Mouse (Mus musculus) CH12.LX (cell line): ENCODE measurements around the gene Gmpr. TPM values are rescaled to one million over a fixed set of nuclear protein-coding genes. Genes with fewer than 3 reads are reported as not detected.

Source experiments
- DNase-seq: peaks from one replicate; pipeline ENCODE4 v3.0.0-alpha.2; 2013; ENCODE audit errors: extremely low read depth
- H3K27ac ChIP-seq: 2 replicates; pipeline ENCODE4 v1.5.1; 2012; ENCODE audit warnings: low read depth, mild to moderate bottlenecking, control low read depth, moderate library complexity; ENCODE audit not compliant: insufficient read depth
- H3K27me3 ChIP-seq: replicated peaks from 2 replicates; pipeline ENCODE3; 2012; ENCODE audit warnings: inconsistent platforms
- H3K36me3 ChIP-seq, 2 experiments: replicated peaks in 1 of 2; 2 replicates each; pipeline versions ENCODE3 to v1.6.1; 2012; ENCODE audit warnings: inconsistent platforms in 1 of 2, low read length in 1 of 2, mild to moderate bottlenecking in 1 of 2, mixed read lengths in 1 of 2, moderate library complexity in 1 of 2; ENCODE audit not compliant: control insufficient read depth in 1 of 2, insufficient read depth in 1 of 2
- H3K4me1 ChIP-seq, 2 experiments: 2 replicates each; pipeline ENCODE4 v1.6.1; 2012; ENCODE audit warnings: inconsistent platforms in 1 of 2, moderate library complexity in 1 of 2; ENCODE audit not compliant: insufficient read depth in 2 of 2, control insufficient read depth in 1 of 2
- H3K4me2 ChIP-seq: 2 replicates; pipeline ENCODE4 v1.6.1; 2012; ENCODE audit warnings: low read depth, mild to moderate bottlenecking, control low read depth; ENCODE audit not compliant: poor library complexity, insufficient read depth, severe bottlenecking
- H3K4me3 ChIP-seq, 3 experiments: fragments of 150-350 bp in 1 of 3; sonication (generic) in 1 of 3; replicated peaks in 1 of 3; 2 replicates each; pipeline versions ENCODE3 to v1.5.1; 2011 to 2012; ENCODE audit warnings: low read depth in 2 of 3, low read length in 2 of 3, mild to moderate bottlenecking in 2 of 3, moderate library complexity in 2 of 3, control low read depth in 1 of 3, improper control_type of control experiment in 1 of 3, inconsistent platforms in 1 of 3, mixed read lengths in 1 of 3; ENCODE audit not compliant: poor library complexity in 1 of 3
- H3K79me2 ChIP-seq: replicated peaks from 2 replicates; pipeline ENCODE4 v1.6.1; 2012; ENCODE audit warnings: mild to moderate bottlenecking, moderate library complexity; ENCODE audit not compliant: control insufficient read depth, poor library complexity, insufficient read depth, severe bottlenecking; ENCODE audit errors: extremely low read depth
- H3K9ac ChIP-seq: 2 replicates; pipeline ENCODE4 v1.6.1; 2012; ENCODE audit warnings: low read depth, mild to moderate bottlenecking, control low read depth, moderate library complexity; ENCODE audit not compliant: insufficient read depth
- H3K9me3 ChIP-seq: replicated peaks from 2 replicates; pipeline ENCODE3; 2012; ENCODE audit warnings: low read length, inconsistent platforms, mixed read lengths
- BHLHE40 ChIP-seq: IDR thresholded peaks from 2 replicates; pipeline ENCODE4 v1.6.1; 2011; ENCODE audit warnings: mild to moderate bottlenecking, low read depth, low read length, improper control_type of control experiment
- CHD1 ChIP-seq: IDR thresholded peaks from 2 replicates; pipeline ENCODE4 v1.6.1; 2012; ENCODE audit warnings: low read depth, low read length, improper control_type of control experiment, inconsistent platforms
- CTCF ChIP-seq, 2 experiments: IDR thresholded peaks in 1 of 2; conservative IDR thresholded peaks in 1 of 2; 2 replicates each; pipeline ENCODE4 v1.5.1; 2011 to 2012; ENCODE audit warnings: low read depth in 2 of 2, low read length in 2 of 2, improper control_type of control experiment in 1 of 2, inconsistent platforms in 1 of 2, mild to moderate bottlenecking in 1 of 2, moderate library complexity in 1 of 2
- E2F4 ChIP-seq: IDR thresholded peaks from 2 replicates; pipeline ENCODE4 v1.6.1; 2011; ENCODE audit warnings: low read depth, low read length, improper control_type of control experiment; ENCODE audit not compliant: insufficient replicate concordance
- ELF1 ChIP-seq: IDR thresholded peaks from 2 replicates; pipeline ENCODE4 v1.6.1; 2014; ENCODE audit warnings: low read depth, mild to moderate bottlenecking, inconsistent platforms, low read length, improper control_type of control experiment
- ETS1 ChIP-seq: conservative IDR thresholded peaks from 2 replicates; pipeline ENCODE4 v1.6.1; 2012; ENCODE audit warnings: low read depth, mild to moderate bottlenecking, inconsistent platforms, low read length, improper control_type of control experiment, moderate library complexity
- JUN ChIP-seq: IDR thresholded peaks from 2 replicates; pipeline ENCODE4 v1.6.1; 2011; ENCODE audit warnings: low read depth, mild to moderate bottlenecking, low read length, improper control_type of control experiment, moderate library complexity; ENCODE audit not compliant: insufficient read depth
- JUND ChIP-seq: conservative IDR thresholded peaks from 2 replicates; pipeline ENCODE4 v1.6.1; 2011; ENCODE audit warnings: low read depth, low read length, improper control_type of control experiment
- KAT2A ChIP-seq: IDR thresholded peaks from 2 replicates; pipeline ENCODE4 v1.6.1; 2012; ENCODE audit warnings: low read length, improper control_type of control experiment, inconsistent platforms; ENCODE audit not compliant: insufficient replicate concordance
- MAX ChIP-seq: IDR thresholded peaks from 2 replicates; pipeline ENCODE4 v1.6.1; 2011; ENCODE audit warnings: low read length, improper control_type of control experiment
- RAD21 ChIP-seq: IDR thresholded peaks from 2 replicates; pipeline ENCODE4 v1.6.1; 2011; ENCODE audit warnings: low read depth, mild to moderate bottlenecking, low read length, improper control_type of control experiment, moderate library complexity
- USF2 ChIP-seq: conservative IDR thresholded peaks from 2 replicates; pipeline ENCODE4 v1.6.1; 2011; ENCODE audit warnings: low read depth, low read length, improper control_type of control experiment
- ZKSCAN1 ChIP-seq: IDR thresholded peaks from 2 replicates; pipeline ENCODE4 v1.6.1; 2012; ENCODE audit warnings: low read depth, inconsistent platforms, low read length, improper control_type of control experiment, borderline replicate concordance
- dilution Hi-C: fragments of 300-500 bp; cut with MboI; formaldehyde crosslinking; loops from 2 replicates; pipeline ENCODE4 v1.14.3; 2020; ENCODE audit warnings: low sequenced_read_pairs; ENCODE audit not compliant: extremely low pct_unique_long_range_greater_than_20kb, extremely low pct_ligation_motif_present
- in situ Hi-C: fragments of 300-500 bp; cut with MboI; formaldehyde crosslinking; loops from 3 replicates; pipeline ENCODE4 v1.14.3; 2019; ENCODE audit warnings: low sequenced_read_pairs, low pct_ligation_motif_present, low pct_unique_long_range_greater_than_20kb, mixed read lengths
- polyA plus RNA-seq: library from polyadenylated mRNA; unstranded; fragments of >175 nt; gene quantifications from 2 replicates; pipeline ENCODE4 v1.2.1, GENCODE M21; 2012; ENCODE audit warnings: low read depth; ENCODE audit not compliant: insufficient read length
- total RNA-seq, 2 experiments: library from RNA; depleted of rRNA; stranded (reverse); fragments of 300-350 nt in 1 of 2; fragments of >200 nt in 1 of 2; gene quantifications; 2 replicates each; pipeline ENCODE4 v1.2.3; 2012 to 2014

The Gmpr gene
- total and polyA plus RNA-seq, 3 experiments, result 0.55 to 2.2 (median 1.0) TPM

GRCm38 (mm10) chr13:45524791-45525435 lies 17.7 kb downstream of the Gmpr start:
- dilution Hi-C loops, result no loop called here
- H3K9me3 ChIP-seq, result no peaks in the 10 kb centered on the region
- no peak overlapping the region for H3K4me3 ChIP-seq
- no peak overlapping the region for H3K27ac ChIP-seq
- peaks cover 0 to 7% of the 10 kb centered on the region in 2 experiments; a peak in 1 of 4 replicates for H3K4me1 ChIP-seq
- in situ Hi-C loops, result loop anchor here (25.0 kb wide), 2 partner anchors 637 to 1137 kb away; partner anchors contain the start of gene Fam8a1
- no peak for DNase-seq
- no peaks in the 10 kb centered on the region for H3K36me3 ChIP-seq
- H3K9ac ChIP-seq, result no peak overlapping the region
- H3K4me2 ChIP-seq, result no peak overlapping the region
- no peaks in the 10 kb centered on the region for H3K27me3 ChIP-seq
- H3K79me2 ChIP-seq, result no peaks in the 10 kb centered on the region
- TF ChIP-seq ELF1 (0 out of 2 replicates have a peak, but pooled peaks have one; percentile 24), BHLHE40 (no peak)
- TF ChIP-seq, all 38 proteins: peak for 1

GRCm38 (mm10) chr13:45526230-45526629 lies 19.0 kb downstream of the Gmpr start:
- in situ Hi-C loops, result loop anchor here (25.0 kb wide), 2 partner anchors 636 to 1136 kb away; partner anchors contain the start of gene Fam8a1
- Histone ChIP-seq H3K79me2 (no peaks in the 10 kb centered on the region), H3K4me2 (no peak overlapping the region), H3K9me3 (no peaks in the 10 kb centered on the region), H3K4me1 (peaks cover 3 to 16% of the 10 kb centered on the region in 2 experiments), H3K4me3 (no peak overlapping the region), H3K27me3 (no peaks in the 10 kb centered on the region), H3K36me3 (no peaks in the 10 kb centered on the region), H3K9ac (no peak overlapping the region), H3K27ac (no peak overlapping the region)
- dilution Hi-C loops, result no loop called here
- no peak for DNase-seq
- TF ChIP-seq E2F4, result no peak
- no peak for TF ChIP-seq JUND
- TF ChIP-seq ETS1, result no peak

- Histone ChIP-seq H3K79me2 (no peaks in the 10 kb centered on the region), H3K4me3 (no peak overlapping the region), H3K9me3 (no peaks in the 10 kb centered on the region), H3K9ac (no peak overlapping the region), H3K4me1 (peaks cover 3 to 27% of the 10 kb centered on the region in 2 experiments), H3K4me2 (no peak overlapping the region), H3K27me3 (no peaks in the 10 kb centered on the region), H3K27ac (no peak overlapping the region), H3K36me3 (no peaks in the 10 kb centered on the region)
- in situ Hi-C loops, result loop anchor here (25.0 kb wide), 2 partner anchors 635 to 1135 kb away; partner anchors contain the start of gene Fam8a1
- TF ChIP-seq MAX (no peak), CHD1 (no peak), E2F4 (no peak), KAT2A (no peak), USF2 (no peak), CTCF (conservative IDR thresholded peaks at IDR 0.05 in 1 of 2, IDR thresholded peaks at IDR 0.05 in 1 of 2; ENCODE audit: low read depth in 2 of 2, low read length in 2 of 2) (no peak), JUN (no peak), RAD21 (no peak), ZKSCAN1 (no peak)
- dilution Hi-C loops, result no loop called here
- no peak for DNase-seq
These were observed 20.2 kb downstream of the Gmpr start for GRCm38 (mm10) chr13:45527232-45527964.
